Mouse (Mus musculus) CD4-positive helper T cell, adult 2 months (primary cell): Measurements from ENCODE around the gene Klf13.

Source experiments
- DNase-seq: peaks from one replicate; pipeline ENCODE4 v3.0.0-alpha.2; 2012; ENCODE audit warnings: low read depth, missing footprints, low spot score

The Klf13 gene

GRCm38 (mm10) chr7:63908496-63909285, 30.0 kb downstream of the Klf13 start:
- no peak for DNase-seq

DNA sequence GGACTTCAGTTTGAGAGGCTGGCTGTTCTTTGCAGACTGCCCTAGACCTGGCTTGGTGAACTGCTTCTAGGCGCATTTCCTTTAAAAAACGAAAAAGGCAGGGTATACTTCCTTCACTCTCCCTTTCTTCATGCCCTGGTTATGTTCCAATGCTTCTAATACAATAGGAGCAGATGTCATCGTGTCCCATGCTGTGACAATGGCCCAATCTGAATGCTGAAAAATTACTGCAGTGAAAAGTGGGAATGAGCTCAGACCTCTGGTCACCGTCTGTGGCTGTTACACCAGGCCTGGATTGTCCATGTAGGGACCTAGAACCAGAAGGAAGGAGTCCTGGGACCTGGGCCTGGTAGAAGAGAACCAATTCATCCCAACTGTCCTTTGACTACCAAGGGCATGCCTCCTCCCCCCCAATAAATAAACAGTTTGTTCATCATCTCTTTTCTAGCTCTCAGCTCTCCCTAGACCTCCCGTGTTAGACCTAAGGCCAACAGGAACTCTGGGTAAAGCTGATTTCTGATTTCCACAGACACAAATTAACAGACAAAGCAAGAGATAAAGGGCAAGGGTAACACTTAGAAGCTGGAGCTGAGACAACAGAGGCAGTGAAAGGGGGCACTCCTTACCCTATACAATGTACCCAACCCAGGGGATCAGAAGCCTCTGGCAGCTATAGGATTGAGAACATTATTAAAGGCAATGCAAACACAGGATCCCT, 30.8 kb downstream of the Klf13 start:
- no peak for DNase-seq

DNA sequence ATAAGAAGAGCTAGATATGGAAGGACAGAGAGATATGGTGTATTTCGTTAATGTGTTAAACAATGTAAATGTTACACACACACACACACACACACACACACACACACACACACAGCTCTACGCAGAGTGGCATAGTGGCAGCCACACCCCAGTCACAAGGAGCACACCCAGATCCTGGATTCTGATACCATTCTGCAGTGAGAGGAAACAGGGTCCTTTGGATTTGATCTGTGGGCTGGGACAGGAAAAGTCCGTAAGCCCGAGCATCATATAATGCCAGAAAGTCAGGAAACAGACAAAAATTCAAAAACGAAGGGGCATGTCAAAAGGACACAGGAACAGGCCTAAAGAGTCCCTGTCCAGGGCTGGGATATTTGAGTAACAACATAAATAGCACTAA, 33.1 kb downstream of the Klf13 start:
- no peak for DNase-seq

- DNase-seq, result no peak
Observed at GRCm38 (mm10) chr7:63905190-63905589, 33.5 kb downstream of the Klf13 start.

DNA sequence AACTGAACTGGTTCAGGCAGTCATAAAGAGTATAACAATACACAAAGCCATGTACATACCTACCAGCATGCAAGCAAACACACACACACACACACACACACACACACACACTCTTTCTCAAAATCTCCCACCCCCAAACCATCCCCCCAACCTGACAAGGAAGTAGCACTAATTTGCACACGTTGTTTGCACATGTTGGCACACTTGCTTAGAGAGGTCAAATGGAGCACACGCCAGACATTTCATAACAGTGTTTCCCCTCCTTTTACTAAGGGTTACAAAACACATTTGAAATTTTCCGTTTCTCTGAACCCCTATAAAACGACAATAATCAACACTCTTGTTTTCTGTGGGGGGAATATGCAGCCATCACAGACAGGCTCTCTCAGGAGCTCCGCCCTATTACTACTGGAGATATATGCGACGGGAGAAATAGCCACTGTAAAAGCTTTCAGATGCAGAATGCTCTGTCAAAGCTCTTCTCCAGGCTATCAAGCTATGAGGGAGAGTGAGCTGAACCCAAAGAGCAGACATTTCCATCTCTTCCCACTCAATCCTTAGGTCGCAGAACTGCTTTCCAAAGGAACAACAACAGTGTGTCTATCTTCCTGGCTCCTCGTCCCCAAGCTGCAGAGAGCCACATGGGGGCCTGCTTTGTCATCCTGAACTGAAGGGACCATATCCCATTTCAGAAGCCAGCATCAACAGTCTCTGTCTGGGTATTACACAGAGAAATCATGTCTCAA, 34.9 kb downstream of the Klf13 start:
- DNase-seq, result no peak

DNA sequence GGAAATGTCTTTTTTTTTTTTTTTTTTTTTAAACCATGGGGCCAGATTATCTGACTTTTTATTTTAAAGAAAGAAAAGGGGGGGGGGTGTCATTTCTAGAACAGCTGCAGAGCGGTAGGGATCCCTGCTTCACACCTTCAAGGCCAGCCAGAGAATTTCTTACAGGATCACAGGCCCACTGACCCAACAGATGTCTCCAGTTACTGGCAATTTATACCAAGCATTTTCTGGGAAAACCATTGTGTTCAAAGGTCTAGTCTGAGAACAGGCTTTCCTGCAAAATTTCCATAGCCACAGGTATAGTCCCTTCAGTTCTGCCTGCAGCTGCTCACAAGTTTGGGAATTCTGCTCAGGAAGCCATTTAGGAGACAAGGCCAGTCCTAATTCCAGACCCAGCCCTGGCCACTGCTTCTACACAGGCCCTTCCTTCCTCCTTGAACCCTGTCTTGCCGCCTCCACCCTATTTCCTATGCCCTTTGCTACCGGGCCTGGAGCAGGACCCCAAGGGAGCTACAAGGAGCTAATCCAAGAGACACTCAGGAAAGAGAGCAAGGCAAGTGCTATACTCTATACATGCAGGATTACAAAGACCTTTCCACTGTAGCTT, 36.0 kb downstream of the Klf13 start:
- no peak for DNase-seq

DNA sequence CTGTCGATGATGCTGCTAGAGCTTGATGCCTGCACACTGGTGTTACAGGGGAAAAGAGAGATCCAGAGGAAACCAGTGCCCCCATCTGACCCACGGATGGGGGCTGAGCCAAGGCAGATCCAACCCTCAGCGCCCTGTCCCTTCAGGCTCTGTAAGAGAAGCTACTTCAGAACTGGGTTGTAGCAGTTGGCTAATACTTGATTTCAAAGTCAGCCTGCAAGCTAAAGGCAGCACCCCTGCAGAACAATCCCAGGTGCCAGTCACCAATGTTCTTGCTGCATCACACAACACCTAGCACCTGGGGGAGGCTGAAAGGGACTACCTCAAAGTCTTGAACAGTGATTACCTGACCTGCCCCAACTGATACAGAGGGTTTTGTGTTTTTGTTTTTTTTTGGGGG, 36.8 kb downstream of the Klf13 start:
- no peak for DNase-seq

DNA sequence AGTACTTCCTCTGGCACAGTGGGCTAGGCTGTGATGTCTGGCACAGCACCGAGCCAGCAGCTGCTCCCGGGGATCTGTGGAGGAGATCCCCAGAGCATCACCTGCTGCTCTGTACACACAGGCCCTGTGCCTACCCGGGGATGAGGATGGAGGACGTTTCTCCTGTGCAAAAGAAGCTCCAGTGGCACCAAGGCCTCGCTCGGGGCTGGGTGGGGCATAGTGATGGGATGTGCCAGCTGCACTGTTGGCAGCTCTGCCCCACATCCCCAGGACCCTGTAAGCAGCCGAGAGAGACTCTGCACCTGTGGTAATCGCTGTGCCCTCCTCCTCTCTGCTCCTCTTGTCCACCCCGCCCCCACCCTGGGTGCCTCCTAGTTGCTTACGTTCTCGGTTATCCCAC, 37.4 kb downstream of the Klf13 start:
- DNase-seq, result no peak

- DNase-seq, result no peak
Observed at GRCm38 (mm10) chr7:63900411-63900810, 38.3 kb downstream of the Klf13 start.

GRCm38 (mm10) chr7:63899925-63900324, 38.8 kb downstream of the Klf13 start:
- DNase-seq, result no peak

DNA sequence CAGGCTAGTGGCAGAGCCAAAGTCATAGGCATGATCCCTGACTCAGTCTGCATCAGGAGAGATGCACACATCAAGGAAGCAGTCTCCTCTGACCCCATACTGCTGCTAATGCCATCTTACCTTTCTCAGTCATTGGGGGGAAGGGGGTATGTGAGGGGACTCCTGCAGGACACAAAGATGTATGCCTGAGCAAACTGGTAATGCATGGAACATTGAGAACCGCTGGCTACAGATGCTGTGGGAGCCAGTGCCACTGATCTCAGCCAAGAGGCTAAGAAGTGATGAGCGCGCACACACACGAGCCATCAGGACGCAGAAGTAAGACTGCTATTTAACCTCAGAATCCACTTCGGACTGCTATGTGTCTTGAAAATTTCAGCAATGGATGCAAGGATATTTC, 40.5 kb downstream of the Klf13 start:
- DNase-seq, result no peak

DNA sequence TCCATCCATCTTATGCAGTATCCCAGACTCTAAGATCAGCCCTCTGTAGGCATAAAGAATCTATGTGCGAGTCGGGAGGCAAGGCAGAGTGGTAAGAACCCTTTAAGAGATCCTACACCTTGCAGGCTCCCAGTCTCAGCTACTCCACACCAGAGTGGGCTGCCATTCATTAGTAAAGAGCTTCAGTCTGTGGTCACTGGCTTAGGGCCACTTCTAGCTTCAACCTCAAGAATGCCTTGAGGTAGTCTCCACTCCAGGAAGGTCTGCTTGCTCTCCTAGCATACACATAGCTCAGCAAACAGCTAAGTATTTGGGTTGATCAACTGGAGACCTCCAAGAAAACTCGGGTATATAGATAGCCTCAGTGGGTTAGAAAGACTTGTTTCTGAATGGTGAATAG, 41.1 kb downstream of the Klf13 start:
- no peak for DNase-seq

DNA sequence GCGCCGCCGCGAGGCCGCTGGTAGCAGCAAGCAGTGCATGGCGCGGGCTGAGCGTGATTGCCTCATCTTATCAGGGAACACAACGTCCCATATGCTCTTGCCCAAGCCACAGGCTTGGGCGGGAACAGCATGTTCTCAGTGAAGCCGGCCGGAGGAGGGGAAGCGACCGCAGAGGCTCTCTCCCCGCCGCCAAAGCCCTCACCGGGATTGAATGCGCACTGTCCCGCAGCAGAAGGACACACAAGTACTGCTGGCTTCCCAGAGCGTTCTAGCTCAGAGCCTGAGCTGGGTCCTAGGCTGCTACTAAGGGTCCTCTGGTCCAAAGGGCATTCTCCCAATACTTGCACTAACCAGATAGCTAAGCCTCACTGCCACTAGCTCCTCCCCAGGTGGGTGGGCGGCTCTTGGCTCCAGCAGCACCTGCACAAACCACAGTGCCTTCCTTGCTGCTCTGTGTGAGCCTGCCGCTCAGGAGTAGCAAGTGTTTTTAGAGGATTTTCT, 41.7 kb downstream of the Klf13 start:
- DNase-seq, result peak; percentile 74

- DNase-seq, result no peak
Observed at GRCm38 (mm10) chr7:63896276-63896967, 42.3 kb downstream of the Klf13 start.

GRCm38 (mm10) chr7:63895223-63895622, 43.5 kb downstream of the Klf13 start:
- DNase-seq, result no peak

DNA sequence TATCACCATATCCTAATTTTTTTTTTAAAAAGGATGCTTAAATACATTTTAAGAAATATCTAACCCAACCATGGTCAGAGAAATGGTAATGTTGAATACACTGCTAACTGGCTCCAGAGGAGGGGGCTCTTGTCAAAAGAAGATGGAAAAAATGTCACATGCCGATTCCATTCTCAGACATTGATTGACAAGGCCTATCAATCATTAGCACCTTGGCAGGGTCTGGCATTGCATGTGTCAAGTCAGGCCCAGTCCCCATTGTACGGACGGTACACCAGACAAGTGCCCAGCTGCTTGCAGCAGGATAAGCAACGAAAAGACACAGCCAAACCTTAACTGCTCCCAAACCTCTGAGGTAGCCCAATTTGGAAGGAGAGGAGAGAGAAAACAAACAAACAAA, 44.1 kb downstream of the Klf13 start:
- DNase-seq, result no peak

- no peak for DNase-seq
Observed at GRCm38 (mm10) chr7:63893729-63894128, 45.0 kb downstream of the Klf13 start.

DNA sequence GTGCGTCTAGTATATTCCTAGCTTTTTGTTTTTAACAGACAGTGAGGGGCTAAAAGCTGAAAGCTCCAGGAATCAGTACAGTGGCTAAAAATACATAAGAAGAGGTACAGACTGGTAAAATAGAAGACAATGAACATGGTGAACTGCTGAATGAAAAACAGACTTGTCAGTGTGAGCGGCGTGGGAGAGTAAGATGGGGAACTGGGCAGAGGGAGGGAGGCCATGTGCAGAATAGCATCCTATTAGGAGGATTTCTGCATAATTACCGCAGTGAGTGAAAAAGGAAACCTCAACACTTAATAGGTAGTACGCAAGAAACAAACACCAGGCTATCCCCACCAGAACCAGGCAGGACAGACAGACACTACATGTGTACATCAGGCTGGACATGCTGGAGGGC, 45.5 kb downstream of the Klf13 start:
- no peak for DNase-seq

GRCm38 (mm10) chr7:63891488-63892075, 47.1 kb downstream of the Klf13 start:
- no peak for DNase-seq

- DNase-seq, result no peak
Observed at GRCm38 (mm10) chr7:63889116-63889975, 49.4 kb downstream of the Klf13 start.
